Mouse (Mus musculus) bone marrow macrophage, adult 2 months (primary cell): ENCODE data around the gene Yars2. TPM values are rescaled to one million over a fixed set of nuclear protein-coding genes. Genes with fewer than 3 reads are reported as not detected.

Experiments used
- H3K27ac ChIP-seq: 2 replicates; pipeline ENCODE4 v1.5.1; 2012; ENCODE audit warnings: low read depth, low read length; ENCODE audit not compliant: insufficient read depth
- H3K4me1 ChIP-seq: 2 replicates; pipeline ENCODE4 v1.6.1; 2012; ENCODE audit warnings: low read length; ENCODE audit not compliant: control insufficient read depth, insufficient read depth
- H3K4me3 ChIP-seq: 2 replicates; pipeline ENCODE4 v1.5.1; 2012; ENCODE audit warnings: mild to moderate bottlenecking, low read length, moderate library complexity; ENCODE audit not compliant: insufficient read depth
- CTCF ChIP-seq: IDR thresholded peaks from 2 replicates; pipeline ENCODE4 v1.5.1; 2012; ENCODE audit warnings: low read depth, mild to moderate bottlenecking, low read length, moderate library complexity
- POLR2A ChIP-seq: IDR thresholded peaks from 2 replicates; pipeline ENCODE4 v1.6.1; 2012; ENCODE audit warnings: mild to moderate bottlenecking, low read depth, low read length, borderline replicate concordance
- polyA plus RNA-seq: library from polyadenylated mRNA; stranded (reverse); fragments of >200 nt; gene quantifications from 2 replicates; pipeline ENCODE4 v1.2.4, GENCODE M21; 2012; ENCODE audit not compliant: missing spikeins, insufficient read depth, insufficient read length

Gene Yars2
- 8.2 and 9.7 TPM in 2 replicates for polyA plus RNA-seq

GRCm38 (mm10) chr16:16302369-16303137 is at the start of gene Yars2:
TSS of gene Yars2 (plus strand) at chr16:16302965.
- peak within 1 kb of the TSS; percentile 89 for H3K4me3 ChIP-seq
- TF ChIP-seq POLR2A = peak; percentile 80; the same call in 1 of the 2 replicates
- TF ChIP-seq CTCF = peak; percentile 26; the same call in 1 of the 2 replicates
- peak within 1 kb of the TSS; percentile 92 for H3K27ac ChIP-seq
- peaks cover 8% of the 10 kb centered on the region for H3K4me1 ChIP-seq

DNA sequence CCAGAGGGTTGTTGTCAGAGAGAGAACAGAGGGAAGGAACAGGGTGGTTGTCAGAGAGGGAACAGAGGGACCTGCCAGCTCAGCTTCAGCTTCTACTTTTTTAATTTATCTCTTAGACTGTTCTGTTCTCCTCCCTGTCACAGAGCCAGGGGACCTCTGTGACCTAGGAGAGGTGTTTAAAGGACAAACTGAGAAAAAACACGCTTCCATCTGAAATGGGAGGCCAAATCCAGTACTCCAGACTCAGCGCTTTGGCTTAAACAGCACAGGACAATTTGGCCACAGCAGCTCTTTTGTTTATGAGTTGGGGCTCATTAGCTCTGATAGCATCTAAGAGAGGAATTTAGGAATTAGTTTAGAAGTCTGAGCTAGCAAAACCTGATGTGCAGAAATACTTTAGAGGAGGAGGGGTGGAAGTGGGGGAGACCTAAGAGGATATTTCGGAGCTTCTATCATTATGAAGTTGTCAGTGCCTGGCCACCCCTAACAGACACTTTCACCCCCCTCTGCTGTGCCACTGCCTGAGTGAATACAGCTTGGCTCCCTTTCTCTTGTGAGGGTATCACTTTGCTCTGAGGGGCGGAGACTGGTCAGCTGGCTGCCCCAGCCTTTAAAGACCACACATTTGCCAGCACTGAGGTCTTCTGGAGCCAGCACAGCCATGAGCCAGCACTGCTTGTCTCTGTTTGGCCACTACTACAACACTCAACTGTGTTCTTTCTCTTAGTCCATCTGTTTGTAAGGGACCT is 49.3 kb upstream of the Yars2 start:
- Histone ChIP-seq H3K27ac (no peak overlapping the region), H3K4me3 (no peak overlapping the region), H3K4me1 (peaks cover 5% of the 10 kb centered on the region)
- no peak for TF ChIP-seq POLR2A
- no peak for TF ChIP-seq CTCF

DNA sequence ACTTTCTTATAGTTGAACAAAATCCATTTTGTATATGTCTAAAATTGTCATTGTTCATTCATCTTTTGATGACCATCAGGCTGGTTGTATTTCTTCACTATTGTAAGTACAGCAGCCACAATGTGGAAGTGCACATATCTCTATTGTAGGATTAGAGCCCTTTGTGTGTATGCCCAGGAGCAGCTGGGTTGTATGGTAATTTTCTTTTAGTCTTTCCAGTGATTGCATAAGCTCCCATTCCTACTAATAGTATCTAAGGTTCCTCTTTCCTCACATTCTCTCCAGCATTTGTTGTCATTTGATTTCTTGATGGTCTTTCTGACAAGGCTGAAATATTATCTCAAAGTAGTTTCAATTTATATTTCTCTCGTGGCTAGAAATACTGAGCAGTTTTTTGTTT is 47.5 kb upstream of the Yars2 start:
- H3K4me1 ChIP-seq = peaks cover 5% of the 10 kb centered on the region
- TF ChIP-seq POLR2A = no peak
- no peak for TF ChIP-seq CTCF

DNA sequence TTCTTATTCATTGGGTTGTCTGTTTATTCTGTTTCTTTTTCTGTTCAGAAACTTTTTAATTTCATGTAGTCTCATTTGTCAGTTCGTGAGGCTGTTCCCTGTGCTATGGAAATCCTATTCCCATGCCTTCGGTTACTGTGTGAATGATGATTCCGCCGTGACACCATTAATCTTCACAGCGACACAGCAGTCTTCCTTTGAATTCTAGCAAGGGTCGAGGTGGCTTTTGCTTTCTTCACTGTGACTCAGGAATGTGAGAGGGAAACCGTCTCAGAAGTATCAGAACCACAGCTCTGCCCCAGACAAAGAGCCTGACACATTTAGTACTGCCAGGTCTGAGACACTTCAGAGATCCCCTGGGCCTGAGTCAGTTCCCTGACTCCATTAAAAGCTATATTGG is 46.9 kb upstream of the Yars2 start:
- TF ChIP-seq POLR2A (no peak), CTCF (no peak)
- Histone ChIP-seq H3K4me1 (peaks cover 5% of the 10 kb centered on the region), H3K27ac (no peak overlapping the region), H3K4me3 (no peak overlapping the region)

More for the DNA sequence above, 47.5 kb upstream of the Yars2 start:
- no peak overlapping the region for H3K27ac ChIP-seq
- no peak overlapping the region for H3K4me3 ChIP-seq

GRCm38 (mm10) chr16:16256672-16257071 is 46.1 kb upstream of the Yars2 start:
- Histone ChIP-seq H3K4me1 (peaks cover 5% of the 10 kb centered on the region), H3K27ac (no peak overlapping the region), H3K4me3 (no peak overlapping the region)
- TF ChIP-seq CTCF = no peak
- TF ChIP-seq POLR2A = no peak

DNA sequence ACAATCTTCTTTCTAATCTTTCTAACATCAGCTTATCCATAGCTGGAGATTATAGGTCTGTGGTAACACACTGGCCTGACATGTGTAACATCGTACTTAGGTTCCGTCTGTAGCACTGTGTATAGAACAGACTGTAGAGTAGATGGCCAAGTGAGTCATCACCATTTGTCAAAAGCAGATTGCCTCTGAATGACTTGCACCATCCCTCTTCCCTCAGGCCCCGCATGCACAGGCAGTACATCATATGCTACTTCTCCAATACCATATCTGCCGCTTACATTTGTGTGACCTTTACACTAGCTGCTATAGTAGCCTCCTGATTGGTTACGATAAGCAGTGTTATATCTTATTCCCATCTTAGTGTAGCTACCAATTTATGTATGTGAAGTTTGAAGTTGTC is 41.9 kb upstream of the Yars2 start:
- no peak overlapping the region for H3K4me3 ChIP-seq
- H3K27ac ChIP-seq = no peak overlapping the region
- no peaks in the 10 kb centered on the region for H3K4me1 ChIP-seq
- no peak for TF ChIP-seq POLR2A
- no peak for TF ChIP-seq CTCF

GRCm38 (mm10) chr16:16261481-16261880 is 41.3 kb upstream of the Yars2 start:
- Histone ChIP-seq H3K27ac (no peak overlapping the region), H3K4me1 (no peaks in the 10 kb centered on the region), H3K4me3 (no peak overlapping the region)
- TF ChIP-seq POLR2A (no peak), CTCF (no peak)

DNA sequence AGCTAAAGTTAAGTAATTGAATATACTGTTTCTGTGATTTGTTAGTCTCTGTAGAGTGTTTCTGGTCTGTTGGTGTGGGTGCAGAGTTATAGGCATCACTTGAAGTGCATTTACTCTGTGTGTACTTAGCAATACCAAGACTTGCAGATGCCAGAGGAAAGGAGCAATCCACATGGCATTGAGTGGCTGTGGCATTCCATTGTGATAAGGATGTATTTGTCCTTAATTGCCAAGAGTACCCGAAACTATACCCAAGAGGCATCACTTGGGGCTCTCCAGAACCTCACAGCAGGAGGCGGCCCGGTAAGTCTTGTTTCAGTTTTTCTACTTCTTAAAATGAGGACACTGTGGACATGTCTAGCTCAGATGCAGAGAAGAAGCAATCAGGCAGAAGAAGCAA is 40.3 kb upstream of the Yars2 start:
- Histone ChIP-seq H3K27ac (no peak overlapping the region), H3K4me1 (no peaks in the 10 kb centered on the region), H3K4me3 (no peak overlapping the region)
- TF ChIP-seq POLR2A (no peak), CTCF (no peak)

DNA sequence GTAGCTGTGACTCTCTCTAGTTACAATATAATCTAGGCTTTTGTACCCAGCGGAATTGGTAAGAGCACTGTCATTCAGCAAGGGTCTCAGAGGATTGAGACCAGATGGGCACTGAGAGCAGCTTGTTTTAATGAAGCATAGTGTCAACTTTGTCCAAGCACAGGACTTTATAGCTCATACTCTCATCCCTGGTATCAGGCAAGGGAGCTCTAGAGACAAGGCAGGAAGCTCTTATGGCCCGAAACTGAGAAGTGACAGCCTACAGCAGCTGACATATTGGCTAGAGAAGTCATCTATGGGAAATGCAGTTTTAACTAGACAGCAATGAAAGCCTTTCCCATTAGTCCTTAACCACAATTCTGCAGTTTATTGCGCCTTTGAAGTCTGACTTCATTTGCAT is 29.8 kb upstream of the Yars2 start:
- Histone ChIP-seq H3K4me1 (peaks cover 17% of the 10 kb centered on the region), H3K27ac (no peak overlapping the region), H3K4me3 (no peak overlapping the region)
- TF ChIP-seq CTCF = no peak
- no peak for TF ChIP-seq POLR2A

DNA sequence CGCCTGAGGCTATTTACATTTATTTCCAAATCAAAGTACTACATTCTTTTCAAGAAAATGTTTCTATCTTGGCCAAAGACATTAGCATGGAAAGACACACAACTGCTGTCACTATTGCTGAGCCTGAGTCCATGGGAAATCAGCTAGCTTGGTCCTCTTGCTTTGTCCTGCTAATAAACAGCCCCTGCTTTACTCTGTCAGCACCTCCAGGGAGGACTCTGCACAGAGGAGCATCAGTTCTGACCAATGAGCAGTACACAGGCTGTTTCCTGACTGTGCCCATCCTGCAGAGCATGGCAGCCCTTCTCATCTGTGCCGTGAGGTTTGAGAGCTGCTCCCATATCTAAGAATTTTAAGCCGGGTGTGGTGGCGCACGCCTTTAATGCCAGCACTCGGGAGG is 29.0 kb upstream of the Yars2 start:
- no peak overlapping the region for H3K4me3 ChIP-seq
- TF ChIP-seq CTCF (no peak), POLR2A (no peak)
- peaks cover 17% of the 10 kb centered on the region for H3K4me1 ChIP-seq
- no peak overlapping the region for H3K27ac ChIP-seq
